Mouse (Mus musculus): ENCODE measurements around the gene Akap13. TPM values are rescaled to one million over a fixed set of nuclear protein-coding genes. Genes with fewer than 3 reads are reported as not detected.
A peak's percentile ranks its signal among the peaks of the same experiment; 100 is the strongest.
"Not testable (repeated sequence)": the region's sequence is repeated elsewhere in the genome, so short reads cannot be mapped to it uniquely, and the experiment has no call there.

The Akap13 gene
- polyA plus RNA-seq, 1 experiment from 2014 or later, result 21.5 TPM

DNA sequence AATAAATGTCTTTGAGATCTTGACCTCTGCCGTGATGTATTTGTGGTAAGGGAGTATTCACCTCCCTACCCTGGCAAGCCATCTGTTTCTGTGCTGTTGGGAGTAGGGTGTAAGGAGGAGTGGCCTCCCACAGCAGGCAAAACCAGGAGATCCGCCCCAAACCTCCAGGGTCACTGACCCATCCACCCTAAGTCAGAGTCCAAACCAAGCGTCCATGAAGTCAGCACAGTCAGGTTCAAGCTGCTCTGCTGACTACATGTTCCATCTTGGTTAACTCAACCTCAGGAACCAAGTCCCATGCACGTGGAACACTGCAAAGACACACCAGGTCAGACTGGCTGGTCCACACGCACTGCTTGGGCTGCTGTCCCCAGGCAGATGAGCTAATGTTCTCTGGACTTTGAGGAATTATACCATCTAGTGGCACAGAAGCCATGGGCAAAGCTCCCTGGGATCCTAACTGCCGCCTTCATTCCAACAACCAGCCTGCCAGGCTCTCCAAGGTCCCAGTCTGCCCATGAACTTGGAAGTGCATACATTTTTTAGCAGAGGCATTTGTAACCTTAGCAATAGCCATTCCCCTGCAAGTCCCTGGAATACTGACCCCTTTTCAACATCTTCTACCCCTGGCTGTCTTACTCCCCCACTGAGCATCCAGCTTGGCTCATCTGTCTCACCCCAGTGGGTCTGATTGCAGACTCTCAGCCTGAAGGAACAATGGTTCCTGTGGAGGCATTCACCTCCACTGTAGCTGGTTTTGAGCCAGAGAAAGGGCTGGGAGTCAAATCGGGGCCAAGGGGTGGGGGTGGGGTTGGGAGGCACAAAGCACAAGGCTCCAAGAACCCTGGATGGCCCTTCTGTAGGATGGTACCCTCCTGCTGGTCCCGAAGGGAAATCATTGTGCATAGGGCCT lies 299.5 kb downstream of the Akap13 start:
- peak; percentile 81 for ATAC-seq (ENCODE audit: low read depth)
- Histone ChIP-seq H3K36me3 (peaks cover 18% of the 10 kb centered on the region), H3K27me3 (no peaks in the 10 kb centered on the region), H3K4me1 (replicated peaks) (peaks cover 32% of the 10 kb centered on the region), H3K9ac (no peak overlapping the region), H3K4me2 (no peak overlapping the region), H3K27ac (replicated peaks) (peak overlapping the region; percentile 83), H3K4me3 (no peak overlapping the region), H3K9me3 (no peaks in the 10 kb centered on the region)
- WGBS, result 24% methylated on average over 8 of the region's 8 CpGs

DNA sequence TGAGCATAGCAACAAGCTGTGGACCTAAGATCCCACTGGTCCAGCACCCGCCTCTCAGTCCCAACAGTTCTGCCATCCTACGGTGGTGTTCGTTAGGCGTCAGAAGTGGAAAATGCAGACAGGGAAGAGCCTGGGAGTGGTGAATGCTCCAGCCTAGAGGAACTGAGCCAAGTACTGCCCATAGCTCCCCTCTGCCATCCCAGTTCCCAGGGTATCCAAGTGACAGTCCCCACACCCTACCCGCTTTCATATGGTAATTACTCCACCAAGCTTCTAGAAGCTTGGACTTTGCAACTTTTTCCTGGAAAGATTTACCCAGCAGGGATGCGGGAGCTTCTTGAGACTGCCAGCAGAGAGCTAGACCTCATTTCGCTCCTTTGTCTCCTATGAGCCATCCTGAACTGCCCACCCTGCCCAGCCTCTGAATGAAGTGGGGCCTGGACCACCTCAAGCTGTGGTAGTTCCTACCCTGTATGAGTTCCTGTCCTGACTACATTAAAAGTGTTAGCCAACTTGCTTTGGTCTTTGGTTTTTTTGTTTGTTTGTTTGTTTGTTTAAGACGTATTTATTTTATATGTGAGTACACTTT lies 300.6 kb downstream of the Akap13 start:
- Histone ChIP-seq H3K4me3 (no peak overlapping the region), H3K9ac (no peak overlapping the region), H3K4me2 (no peak overlapping the region), H3K9me3 (no peaks in the 10 kb centered on the region), H3K27me3 (no peaks in the 10 kb centered on the region), H3K36me3 (peaks cover 7% of the 10 kb centered on the region), H3K4me1 (replicated peaks) (peaks cover 32% of the 10 kb centered on the region), H3K27ac (replicated peaks) (peak overlapping the region; percentile 83)
- 50% methylated on average over 8 of the region's 8 CpGs for WGBS
- peak; percentile 77; the same call in 1 of the 2 replicates for ATAC-seq (ENCODE audit: low read depth)

DNA sequence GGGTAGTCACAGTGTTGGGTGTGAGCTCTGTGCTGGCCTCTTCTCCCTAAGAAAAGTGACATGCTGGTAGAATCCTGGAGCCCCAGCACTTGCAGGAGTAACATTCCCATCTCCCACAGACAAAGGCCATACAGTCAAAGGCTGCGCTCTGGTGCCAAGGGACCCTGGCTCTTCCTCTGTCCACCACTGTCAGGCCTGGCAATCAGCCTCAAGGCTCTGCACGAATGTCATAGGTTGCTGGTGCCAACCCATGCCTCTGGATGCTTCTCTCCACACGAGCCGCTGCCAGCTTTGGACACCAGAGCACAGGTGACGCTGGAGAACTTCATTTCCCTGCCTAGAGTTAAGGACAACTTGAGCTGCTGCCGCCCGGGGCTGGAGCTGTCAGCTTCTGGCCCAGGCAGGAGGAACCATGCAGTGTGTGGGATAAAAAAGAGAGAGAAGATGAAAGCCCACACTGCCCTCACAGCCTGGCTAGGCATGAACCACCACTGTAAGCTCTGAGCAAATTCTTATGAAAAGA lies 304.7 kb downstream of the Akap13 start:
- Histone ChIP-seq H3K9me3 (no peaks in the 10 kb centered on the region), H3K36me3 (no peaks in the 10 kb centered on the region), H3K9ac (no peak overlapping the region), H3K27me3 (no peaks in the 10 kb centered on the region), H3K4me3 (no peak overlapping the region), H3K4me2 (no peak overlapping the region), H3K27ac (replicated peaks) (no peak overlapping the region), H3K4me1 (replicated peaks) (peaks cover 8% of the 10 kb centered on the region)
- 88% methylated on average over 7 of the region's 7 CpGs for WGBS
- no peak for ATAC-seq (ENCODE audit: low read depth)

DNA sequence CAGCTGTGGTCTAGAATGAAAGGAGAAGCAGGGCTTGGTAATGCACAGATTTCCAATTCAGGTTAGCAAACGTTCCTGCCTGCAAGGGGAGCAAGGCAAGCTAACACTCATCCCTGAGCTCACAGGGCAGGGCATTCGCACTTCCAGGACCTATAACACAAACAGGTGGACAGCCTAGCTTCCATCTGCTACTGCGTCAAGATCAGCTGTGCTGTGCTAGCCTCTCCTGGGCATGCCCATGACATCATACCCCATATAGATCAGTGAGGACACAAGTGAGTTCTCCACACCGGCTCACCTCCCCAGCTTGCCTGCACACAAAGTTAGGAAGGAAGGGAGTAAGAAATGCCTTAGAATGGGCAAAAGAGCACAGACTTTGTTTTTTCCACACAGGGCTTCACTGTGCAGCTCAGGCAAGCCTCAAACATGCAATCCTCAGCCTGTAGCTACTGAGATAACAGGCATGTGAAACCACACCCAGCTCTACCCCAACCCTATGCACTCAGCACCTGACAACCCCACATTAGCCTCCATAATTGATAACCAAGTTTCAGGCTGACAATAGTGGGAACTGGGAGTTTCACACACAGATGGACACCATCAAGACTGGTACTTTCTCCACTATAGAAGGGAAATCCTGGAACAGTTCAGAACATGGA lies 305.5 kb downstream of the Akap13 start:
- not testable (repeated sequence) for H3K4me1 ChIP-seq (replicated peaks); H3K9ac ChIP-seq; H3K4me2 ChIP-seq; H3K27me3 ChIP-seq; H3K4me3 ChIP-seq; H3K36me3 ChIP-seq; H3K9me3 ChIP-seq; H3K27ac ChIP-seq (replicated peaks); ATAC-seq (ENCODE audit: low read depth)
- 75% methylated on average over 4 of the region's 4 CpGs for WGBS

DNA sequence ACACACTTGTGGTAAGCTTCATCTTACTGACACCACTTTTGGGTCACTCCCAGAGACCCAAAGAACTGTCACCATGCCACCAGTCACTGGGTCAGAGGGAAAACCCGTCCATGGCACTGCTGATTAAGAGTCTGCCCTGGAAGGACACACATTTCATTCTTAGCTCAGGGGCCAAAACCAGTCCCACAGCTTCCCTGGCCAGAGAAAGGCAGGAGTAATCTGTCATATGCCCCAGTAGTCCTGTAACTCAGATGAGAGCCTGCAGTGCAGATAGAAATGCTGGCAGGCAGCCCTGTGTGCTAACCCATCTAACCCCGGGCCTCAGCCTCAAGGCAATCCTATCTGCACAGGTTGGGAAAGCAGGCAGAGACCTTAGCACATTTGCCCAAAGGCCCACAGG lies 306.9 kb downstream of the Akap13 start:
- H3K27ac ChIP-seq (replicated peaks); H3K9me3 ChIP-seq; H3K4me2 ChIP-seq; H3K36me3 ChIP-seq; H3K27me3 ChIP-seq; H3K4me3 ChIP-seq; H3K9ac ChIP-seq; H3K4me1 ChIP-seq (replicated peaks); ATAC-seq (ENCODE audit: low read depth): not testable (repeated sequence)
- 73% methylated on average over 2 of the region's 2 CpGs for WGBS

DNA sequence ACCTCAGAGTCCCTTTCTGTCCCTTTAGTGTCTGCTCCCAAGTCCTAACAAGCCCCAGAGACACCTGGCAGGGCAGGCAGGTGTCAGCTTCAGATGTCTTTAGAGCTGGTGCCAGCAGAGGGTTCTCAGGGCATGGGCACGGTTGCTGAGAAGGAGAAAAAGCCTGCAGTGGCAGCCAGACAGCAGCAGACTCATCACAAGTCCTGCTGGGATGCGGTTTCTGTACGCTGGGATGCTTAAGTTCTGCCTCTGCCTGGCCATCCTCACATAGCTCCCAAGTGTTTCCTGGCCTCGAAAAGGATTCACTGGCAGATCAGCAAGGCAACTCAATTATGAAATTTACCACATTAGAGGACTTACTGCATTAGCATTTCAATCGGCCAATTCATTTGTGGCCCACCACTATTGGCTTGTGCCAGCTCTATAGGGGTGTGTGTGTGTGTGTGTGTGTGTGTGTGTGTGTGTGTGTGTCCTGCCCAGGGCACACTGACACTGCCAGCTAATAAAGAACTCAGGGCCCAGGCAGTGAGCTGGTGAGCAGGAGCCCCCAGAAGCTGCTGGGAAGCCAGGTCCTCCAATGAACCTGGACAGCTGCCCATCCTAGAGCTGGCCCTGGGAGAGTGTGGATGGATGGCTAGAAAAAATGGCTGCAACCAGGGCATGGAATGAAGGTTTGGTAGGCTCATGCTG lies 311.9 kb downstream of the Akap13 start:
- not testable (repeated sequence) for H3K4me1 ChIP-seq (replicated peaks); H3K9me3 ChIP-seq; H3K36me3 ChIP-seq; H3K4me3 ChIP-seq; H3K9ac ChIP-seq; H3K27ac ChIP-seq (replicated peaks); H3K27me3 ChIP-seq; H3K4me2 ChIP-seq
- peak; percentile 59; the same call in 1 of the 2 replicates for ATAC-seq (ENCODE audit: low read depth)
- 100% methylated on average over 1 of the region's 5 CpGs for WGBS

DNA sequence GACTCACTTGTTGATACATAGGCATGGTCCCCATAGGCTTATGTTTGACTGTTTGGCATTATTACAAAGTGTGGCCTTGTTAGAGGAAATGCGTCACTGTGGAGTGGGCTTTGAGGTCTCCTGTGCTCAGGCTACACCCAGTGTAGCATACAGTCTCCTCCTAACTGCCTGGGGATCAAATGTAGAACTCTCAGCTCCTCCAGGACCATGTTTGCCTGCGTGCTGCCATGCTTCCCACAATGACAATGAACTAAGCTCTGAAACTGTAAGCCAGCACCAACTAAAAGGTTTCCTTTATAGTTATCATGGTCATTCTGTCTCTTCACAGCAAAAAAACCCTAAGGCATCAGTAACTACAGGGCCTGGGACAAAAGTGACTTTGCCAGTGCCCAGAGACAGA lies 312.8 kb downstream of the Akap13 start:
- no peaks in the 10 kb centered on the region for H3K4me1 ChIP-seq (replicated peaks)
- no peak overlapping the region for H3K9ac ChIP-seq
- H3K36me3 ChIP-seq, result no peaks in the 10 kb centered on the region
- ATAC-seq (ENCODE audit: low read depth), result no peak
- H3K4me3 ChIP-seq, result no peak overlapping the region
- H3K27ac ChIP-seq (replicated peaks), result no peak overlapping the region
- H3K4me2 ChIP-seq, result no peak overlapping the region
- 89% methylated on average over 2 of the region's 2 CpGs for WGBS
- no peaks in the 10 kb centered on the region for H3K27me3 ChIP-seq
- no peaks in the 10 kb centered on the region for H3K9me3 ChIP-seq

DNA sequence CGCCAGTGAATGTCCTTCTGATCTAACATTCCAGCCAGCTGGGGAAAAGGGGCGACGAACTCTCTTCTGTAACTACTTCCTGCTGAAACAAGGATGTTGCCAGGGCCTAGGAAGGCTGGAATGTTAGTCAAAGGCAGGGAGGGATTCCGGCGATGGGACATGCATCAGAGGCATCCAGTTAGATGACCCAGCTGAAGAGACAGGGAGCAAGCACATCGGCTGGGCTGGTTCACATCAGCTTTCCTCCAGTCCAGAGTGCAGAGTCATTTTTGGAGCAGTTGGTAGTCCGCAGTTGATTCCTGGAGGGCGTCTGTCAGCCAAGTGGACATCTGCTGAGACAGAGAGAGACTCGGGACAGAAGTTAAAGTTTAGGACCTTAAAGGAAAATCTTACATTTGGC lies 314.6 kb downstream of the Akap13 start:
- Histone ChIP-seq H3K4me2 (no peak overlapping the region), H3K27me3 (no peaks in the 10 kb centered on the region), H3K36me3 (no peaks in the 10 kb centered on the region), H3K4me1 (replicated peaks) (no peaks in the 10 kb centered on the region), H3K9me3 (no peaks in the 10 kb centered on the region), H3K4me3 (no peak overlapping the region), H3K27ac (replicated peaks) (no peak overlapping the region), H3K9ac (no peak overlapping the region)
- no peak for ATAC-seq (ENCODE audit: low read depth)
- WGBS, result 87% methylated on average over 9 of the region's 9 CpGs

DNA sequence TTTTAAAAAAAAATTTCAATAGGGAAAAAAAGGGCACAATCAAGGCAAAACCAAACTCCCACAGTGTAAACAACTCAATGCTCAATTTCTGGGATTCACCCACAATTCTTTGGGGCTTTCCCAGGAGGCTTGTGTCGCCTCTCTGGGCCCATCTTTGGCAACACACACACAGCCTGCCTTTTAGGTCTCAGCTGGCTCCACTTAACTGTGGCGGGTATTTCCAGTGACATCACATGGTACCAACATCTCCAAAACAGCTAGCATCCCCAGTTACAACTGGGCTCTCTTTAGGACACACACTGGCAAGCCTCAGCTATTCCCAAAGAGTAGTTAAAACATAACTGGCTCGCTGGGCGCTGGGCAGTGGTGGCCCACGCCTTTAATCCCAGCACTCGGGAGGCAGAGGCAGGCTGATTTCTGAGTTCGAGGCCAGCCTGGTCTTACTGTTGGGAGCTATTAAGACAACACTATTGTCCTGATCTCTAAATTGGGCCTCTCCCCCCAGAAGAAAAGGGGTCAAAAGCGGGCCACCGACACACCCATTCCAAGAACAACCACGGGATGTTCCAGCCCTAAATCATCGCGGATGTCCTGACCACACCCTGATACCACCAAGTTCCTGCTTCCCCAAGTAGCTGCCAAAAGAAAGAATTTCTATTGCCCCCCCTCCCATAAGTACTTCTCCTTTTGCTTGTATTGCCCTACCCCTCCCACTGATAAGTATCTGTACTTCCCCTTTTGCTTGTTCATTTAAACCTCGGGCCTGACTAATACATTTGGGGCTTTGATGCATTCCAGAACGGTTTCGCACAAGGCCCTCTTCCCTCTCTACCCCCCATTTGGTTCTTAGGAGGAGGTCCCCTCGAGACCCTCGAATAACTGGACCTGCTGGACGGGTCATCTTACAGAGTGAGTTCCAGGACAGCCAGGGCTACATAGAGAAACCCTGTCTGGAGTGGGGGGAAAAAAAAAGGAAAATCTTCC lies 319.1 kb downstream of the Akap13 start:
- H3K4me3 ChIP-seq; H3K4me2 ChIP-seq; H3K27ac ChIP-seq (replicated peaks); H3K27me3 ChIP-seq; H3K4me1 ChIP-seq (replicated peaks); H3K9me3 ChIP-seq; ATAC-seq (ENCODE audit: low read depth); H3K9ac ChIP-seq: not testable (repeated sequence)
- H3K36me3 ChIP-seq, result 0 out of 2 replicates have a peak, but pooled peaks cover 16% of the 10 kb centered on the region
- 90% methylated on average over 18 of the region's 18 CpGs for WGBS

DNA sequence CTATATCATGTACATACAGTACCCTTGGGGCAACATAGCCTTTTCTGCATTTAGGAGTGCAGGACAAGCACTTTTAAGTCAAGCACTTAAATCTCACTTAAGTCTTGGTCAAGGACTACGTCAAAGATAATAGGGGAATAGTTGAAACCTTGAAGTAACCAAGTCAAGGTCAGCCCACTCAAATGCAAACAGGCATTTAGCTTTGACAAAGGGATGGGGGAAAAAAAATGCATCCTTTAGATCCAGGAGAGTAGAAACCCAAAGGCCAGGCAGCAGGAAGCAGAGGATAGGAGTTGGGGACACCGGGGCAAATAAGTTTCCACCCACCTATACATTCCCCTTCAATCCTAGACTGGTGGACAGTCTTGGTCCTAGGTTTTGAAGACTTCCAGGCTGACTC lies 322.7 kb downstream of the Akap13 start:
- Histone ChIP-seq H3K27ac (replicated peaks) (no peak overlapping the region), H3K36me3 (0 out of 2 replicates have a peak, but pooled peaks cover 16% of the 10 kb centered on the region), H3K9me3 (no peaks in the 10 kb centered on the region), H3K4me2 (no peak overlapping the region), H3K4me3 (no peak overlapping the region), H3K27me3 (no peaks in the 10 kb centered on the region), H3K4me1 (replicated peaks) (peaks cover 9% of the 10 kb centered on the region), H3K9ac (no peak overlapping the region)
- ATAC-seq (ENCODE audit: low read depth), result no peak
- whole genome bisulfite sequencing, result 95% methylated on average over 2 of the region's 2 CpGs

DNA sequence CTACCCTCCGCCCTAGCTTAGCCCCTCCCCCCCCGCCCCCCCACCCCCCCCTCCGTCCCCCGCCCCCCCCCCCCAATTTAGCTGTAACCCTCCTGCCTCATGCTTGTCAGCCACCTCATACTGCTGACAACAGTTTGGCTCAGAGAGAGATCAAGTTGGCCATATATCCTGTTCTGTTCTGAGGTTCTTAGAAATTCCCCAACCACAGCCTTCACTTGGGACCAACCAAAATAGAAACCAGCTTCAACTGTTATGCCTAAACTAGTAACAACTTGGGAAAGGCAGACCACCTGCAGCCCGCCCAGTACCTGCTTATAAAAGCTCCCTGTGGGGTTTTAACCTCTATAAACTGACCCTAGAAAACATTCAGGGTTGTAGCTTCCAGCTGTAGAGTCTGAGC lies 325.5 kb downstream of the Akap13 start:
- Histone ChIP-seq H3K27me3 (no peaks in the 10 kb centered on the region), H3K27ac (replicated peaks) (no peak overlapping the region), H3K4me3 (peak overlapping the region; percentile 45; the same call in 1 of the 2 replicates), H3K4me1 (replicated peaks) (peaks cover 9% of the 10 kb centered on the region), H3K9me3 (no peaks in the 10 kb centered on the region), H3K9ac (no peak overlapping the region), H3K36me3 (0 out of 2 replicates have a peak, but pooled peaks cover 16% of the 10 kb centered on the region), H3K4me2 (peak overlapping the region; percentile 64)
- no peak for ATAC-seq (ENCODE audit: low read depth)
- 17% methylated on average over 2 of the region's 5 CpGs for whole genome bisulfite sequencing
